Mouse (Mus musculus): ENCODE measurements around the gene Fosl2. TPM values are rescaled to one million over a fixed set of nuclear protein-coding genes. Genes with fewer than 3 reads are reported as not detected.

Gene Fosl2
- polyA plus RNA-seq (2017; shearing (Covaris generic)): 1.0 TPM

GRCm38 (mm10) chr5:32135336-32136206 lies at the start of gene Fosl2:
Gene Fosl2 (plus strand): TSS chr5:32135801.

Other genes starting within 250 kb of the Fosl2 start
- not detected for gene Plb1, start 96.9 kb downstream of the Fosl2 start, polyA plus RNA-seq (2017; shearing (Covaris generic))